Mouse (Mus musculus): ENCODE measurements around the gene Cep170b. TPM values are rescaled to one million over a fixed set of nuclear protein-coding genes. Genes with fewer than 3 reads are reported as not detected.

Gene Cep170b
- polyA plus RNA-seq, 1 experiment, result 102 TPM

DNA sequence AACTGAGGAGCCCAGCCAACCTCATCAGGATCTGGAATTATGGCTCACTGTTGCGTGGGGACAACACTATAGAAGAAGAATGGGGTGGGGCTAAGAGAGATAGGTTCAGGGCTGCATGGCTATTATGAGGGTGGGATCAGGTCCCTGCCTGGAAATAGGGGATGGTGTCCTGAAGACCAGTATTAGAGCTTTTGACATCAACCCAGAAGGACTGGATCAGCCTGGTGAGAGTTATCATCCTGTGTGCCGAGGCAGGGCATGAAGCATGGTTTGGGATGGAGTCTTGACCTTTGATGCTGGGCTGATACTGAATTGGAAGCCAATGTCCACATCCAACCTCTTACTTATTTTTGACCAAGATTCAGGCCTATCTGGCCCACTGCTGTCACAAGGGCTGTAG, 49.5 kb downstream of the Cep170b start:
- no peaks in the 10 kb centered on the region for H3K27me3 ChIP-seq (ENCODE audit: control insufficient read depth, insufficient read depth, low read length)
- no peaks in the 10 kb centered on the region for H3K4me1 ChIP-seq (ENCODE audit: control insufficient read depth, insufficient read depth, low read length)
- no peak for DNase-seq
- no peak overlapping the region for H3K27ac ChIP-seq (ENCODE audit: insufficient read depth, low read length)
- no peak overlapping the region for H3K4me3 ChIP-seq (replicated peaks; ENCODE audit: insufficient read depth, low read depth, low read length)
- TF ChIP-seq CTCF (IDR thresholded peaks at IDR 0.05; ENCODE audit: borderline replicate concordance, insufficient read depth, low read depth, low read length) (no peak), POLR2A (IDR thresholded peaks at IDR 0.05; ENCODE audit: borderline replicate concordance, insufficient read depth, low read length) (no peak)
- 85% methylated on average over 2 of the region's 2 CpGs for WGBS

DNA sequence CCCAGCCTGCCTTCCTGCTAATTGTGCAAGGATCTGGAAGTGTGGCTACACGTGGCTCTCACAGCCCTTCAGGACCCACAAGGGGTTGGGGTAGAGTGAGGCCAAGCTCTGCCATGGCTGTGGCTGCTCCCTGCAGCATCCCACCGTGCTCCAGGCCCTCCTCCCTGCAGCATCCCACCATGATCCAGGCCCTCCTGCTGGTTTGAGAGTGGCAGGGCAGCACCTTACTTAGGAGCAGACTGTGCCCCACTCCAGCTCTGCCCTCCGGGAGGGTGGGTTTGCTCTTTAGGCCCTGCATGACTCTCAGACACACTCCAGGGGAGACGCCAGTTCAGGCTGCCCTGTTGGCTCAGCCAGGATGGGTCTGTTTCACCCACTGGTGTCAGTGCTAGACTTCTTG, 50.1 kb downstream of the Cep170b start:
- 60% methylated on average over 4 of the region's 4 CpGs for WGBS
- no peaks in the 10 kb centered on the region for H3K4me1 ChIP-seq (ENCODE audit: control insufficient read depth, insufficient read depth, low read length)
- no peak overlapping the region for H3K27ac ChIP-seq (ENCODE audit: insufficient read depth, low read length)

DNA sequence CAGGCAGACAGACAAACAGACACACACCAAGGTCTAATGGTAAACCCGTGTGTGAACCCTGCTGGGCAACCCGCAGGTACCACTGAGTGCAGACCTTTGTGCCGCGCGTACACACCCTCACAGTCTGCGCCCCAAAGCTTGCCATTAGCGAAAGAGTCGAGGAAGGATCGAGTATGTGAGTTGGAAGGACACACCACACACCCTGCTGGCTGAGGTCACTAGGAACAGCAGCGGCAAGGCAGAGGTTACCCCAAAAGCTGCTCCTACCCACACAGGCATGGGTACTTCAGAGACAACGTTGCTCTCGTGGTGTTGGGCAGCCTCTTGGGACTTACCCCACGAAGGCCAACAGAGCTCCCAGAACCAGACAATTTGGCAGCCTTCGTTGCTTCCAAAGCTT, 52.1 kb downstream of the Cep170b start:
- TF ChIP-seq POLR2A (IDR thresholded peaks at IDR 0.05; ENCODE audit: borderline replicate concordance, insufficient read depth, low read length), result no peak
- TF ChIP-seq CTCF (IDR thresholded peaks at IDR 0.05; ENCODE audit: borderline replicate concordance, insufficient read depth, low read depth, low read length), result no peak
- no peak for DNase-seq
- Histone ChIP-seq H3K27me3 (ENCODE audit: control insufficient read depth, insufficient read depth, low read length) (no peaks in the 10 kb centered on the region), H3K4me3 (replicated peaks; ENCODE audit: insufficient read depth, low read depth, low read length) (no peak overlapping the region), H3K27ac (ENCODE audit: insufficient read depth, low read length) (no peak overlapping the region), H3K4me1 (ENCODE audit: control insufficient read depth, insufficient read depth, low read length) (no peaks in the 10 kb centered on the region)
- 80% methylated on average over 14 of the region's 14 CpGs for WGBS

More for the DNA sequence above, 50.1 kb downstream of the Cep170b start:
- no peak for DNase-seq
- H3K27me3 ChIP-seq (ENCODE audit: control insufficient read depth, insufficient read depth, low read length), result no peaks in the 10 kb centered on the region
- no peak overlapping the region for H3K4me3 ChIP-seq (replicated peaks; ENCODE audit: insufficient read depth, low read depth, low read length)
- no peak for TF ChIP-seq POLR2A (IDR thresholded peaks at IDR 0.05; ENCODE audit: borderline replicate concordance, insufficient read depth, low read length)
- TF ChIP-seq CTCF (IDR thresholded peaks at IDR 0.05; ENCODE audit: borderline replicate concordance, insufficient read depth, low read depth, low read length), result no peak

DNA sequence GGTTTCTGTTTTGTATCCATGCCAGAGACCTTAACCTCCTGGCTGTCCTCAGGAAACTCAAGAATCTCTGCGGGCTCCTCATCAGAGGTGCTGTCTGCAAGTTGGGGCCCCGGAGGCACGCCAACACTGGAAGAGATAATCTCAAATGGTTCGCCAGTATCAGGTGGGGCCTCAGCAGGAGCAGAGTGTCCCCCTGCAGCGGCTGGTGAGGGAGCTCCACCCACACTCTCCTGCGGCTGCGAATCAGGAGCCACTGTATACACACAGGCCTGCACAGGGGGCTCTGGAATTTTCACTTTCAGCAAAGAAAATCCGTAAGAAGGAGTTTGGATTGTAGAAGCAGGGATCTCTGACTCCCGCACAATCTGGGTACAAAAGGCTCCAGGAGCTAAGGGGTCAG, 53.1 kb downstream of the Cep170b start:
- Histone ChIP-seq H3K27ac (ENCODE audit: insufficient read depth, low read length) (no peak overlapping the region), H3K27me3 (ENCODE audit: control insufficient read depth, insufficient read depth, low read length) (no peaks in the 10 kb centered on the region), H3K4me1 (ENCODE audit: control insufficient read depth, insufficient read depth, low read length) (no peaks in the 10 kb centered on the region), H3K4me3 (replicated peaks; ENCODE audit: insufficient read depth, low read depth, low read length) (no peak overlapping the region)
- WGBS, result 51% methylated on average over 9 of the region's 9 CpGs
- DNase-seq, result no peak
- no peak for TF ChIP-seq CTCF (IDR thresholded peaks at IDR 0.05; ENCODE audit: borderline replicate concordance, insufficient read depth, low read depth, low read length)
- TF ChIP-seq POLR2A (IDR thresholded peaks at IDR 0.05; ENCODE audit: borderline replicate concordance, insufficient read depth, low read length), result no peak

DNA sequence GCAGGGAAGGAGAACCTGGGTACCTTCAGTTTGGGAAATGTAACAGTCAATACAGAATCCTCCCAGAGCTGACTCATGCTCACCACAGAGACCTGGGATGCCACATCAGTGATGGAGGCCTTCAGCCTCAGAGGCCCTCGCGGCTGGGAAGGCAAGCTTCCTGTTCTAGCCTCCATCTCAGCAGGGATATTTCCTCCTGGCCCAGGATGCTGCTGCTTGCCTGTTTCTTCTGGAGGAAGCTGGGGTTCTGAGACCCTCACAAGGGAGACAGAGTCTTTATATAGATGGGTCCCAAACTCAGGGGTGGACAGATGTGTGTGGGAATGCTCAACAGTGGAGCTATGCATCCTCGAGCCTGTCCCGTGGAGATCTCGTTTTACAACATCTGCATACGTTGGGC, 53.8 kb downstream of the Cep170b start:
- H3K4me1 ChIP-seq (ENCODE audit: control insufficient read depth, insufficient read depth, low read length), result no peaks in the 10 kb centered on the region
- no peak overlapping the region for H3K27ac ChIP-seq (ENCODE audit: insufficient read depth, low read length)
- no peak for DNase-seq
- no peaks in the 10 kb centered on the region for H3K27me3 ChIP-seq (ENCODE audit: control insufficient read depth, insufficient read depth, low read length)
- no peak overlapping the region for H3K4me3 ChIP-seq (replicated peaks; ENCODE audit: insufficient read depth, low read depth, low read length)
- no peak for TF ChIP-seq CTCF (IDR thresholded peaks at IDR 0.05; ENCODE audit: borderline replicate concordance, insufficient read depth, low read depth, low read length)
- TF ChIP-seq POLR2A (IDR thresholded peaks at IDR 0.05; ENCODE audit: borderline replicate concordance, insufficient read depth, low read length), result no peak
- 75% methylated on average over 6 of the region's 6 CpGs for WGBS

DNA sequence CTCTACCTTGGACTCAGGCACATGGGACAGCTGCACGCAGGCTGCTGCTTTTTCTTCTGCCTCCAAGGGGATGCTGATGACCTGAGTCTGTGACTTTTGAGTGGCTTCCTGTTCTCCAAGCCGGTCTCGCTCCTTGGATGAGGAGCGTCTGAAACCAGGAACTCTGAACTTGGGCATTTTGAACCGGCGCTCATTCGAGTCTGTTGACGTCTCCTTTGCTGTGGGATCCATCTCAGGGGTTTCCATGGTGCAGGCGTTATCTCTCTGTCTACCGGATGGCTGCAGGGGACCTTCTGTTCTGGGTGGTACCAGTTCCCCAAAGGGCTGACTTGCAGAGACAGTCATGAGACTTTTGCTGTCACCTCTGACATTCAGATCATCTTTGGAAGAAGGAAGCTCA, 54.2 kb downstream of the Cep170b start:
- Histone ChIP-seq H3K27me3 (ENCODE audit: control insufficient read depth, insufficient read depth, low read length) (no peaks in the 10 kb centered on the region), H3K4me3 (replicated peaks; ENCODE audit: insufficient read depth, low read depth, low read length) (no peak overlapping the region), H3K4me1 (ENCODE audit: control insufficient read depth, insufficient read depth, low read length) (no peaks in the 10 kb centered on the region), H3K27ac (ENCODE audit: insufficient read depth, low read length) (no peak overlapping the region)
- DNase-seq, result no peak
- TF ChIP-seq POLR2A (IDR thresholded peaks at IDR 0.05; ENCODE audit: borderline replicate concordance, insufficient read depth, low read length) (no peak), CTCF (IDR thresholded peaks at IDR 0.05; ENCODE audit: borderline replicate concordance, insufficient read depth, low read depth, low read length) (no peak)
- WGBS, result 94% methylated on average over 10 of the region's 10 CpGs

DNA sequence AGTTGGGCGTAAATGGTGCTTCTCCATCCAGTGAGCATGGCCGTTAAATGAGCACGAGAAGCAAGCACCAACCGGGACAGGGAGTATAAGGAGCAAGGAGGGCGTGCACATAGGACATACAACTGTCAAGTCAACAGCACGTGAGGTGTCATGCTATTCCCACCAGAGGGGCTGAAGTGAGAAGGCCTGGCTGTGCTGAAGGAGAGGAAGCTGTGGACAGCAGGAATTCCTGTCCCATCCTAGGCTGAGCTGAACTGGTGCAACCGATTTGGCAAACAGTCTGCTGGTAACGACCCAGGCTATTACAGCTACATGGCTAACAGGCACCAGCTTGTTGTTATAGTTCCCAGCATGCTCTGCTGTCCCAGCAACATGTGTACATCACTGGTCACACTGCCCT, 70.8 kb downstream of the Cep170b start:
- DNase-seq, result no peak

DNA sequence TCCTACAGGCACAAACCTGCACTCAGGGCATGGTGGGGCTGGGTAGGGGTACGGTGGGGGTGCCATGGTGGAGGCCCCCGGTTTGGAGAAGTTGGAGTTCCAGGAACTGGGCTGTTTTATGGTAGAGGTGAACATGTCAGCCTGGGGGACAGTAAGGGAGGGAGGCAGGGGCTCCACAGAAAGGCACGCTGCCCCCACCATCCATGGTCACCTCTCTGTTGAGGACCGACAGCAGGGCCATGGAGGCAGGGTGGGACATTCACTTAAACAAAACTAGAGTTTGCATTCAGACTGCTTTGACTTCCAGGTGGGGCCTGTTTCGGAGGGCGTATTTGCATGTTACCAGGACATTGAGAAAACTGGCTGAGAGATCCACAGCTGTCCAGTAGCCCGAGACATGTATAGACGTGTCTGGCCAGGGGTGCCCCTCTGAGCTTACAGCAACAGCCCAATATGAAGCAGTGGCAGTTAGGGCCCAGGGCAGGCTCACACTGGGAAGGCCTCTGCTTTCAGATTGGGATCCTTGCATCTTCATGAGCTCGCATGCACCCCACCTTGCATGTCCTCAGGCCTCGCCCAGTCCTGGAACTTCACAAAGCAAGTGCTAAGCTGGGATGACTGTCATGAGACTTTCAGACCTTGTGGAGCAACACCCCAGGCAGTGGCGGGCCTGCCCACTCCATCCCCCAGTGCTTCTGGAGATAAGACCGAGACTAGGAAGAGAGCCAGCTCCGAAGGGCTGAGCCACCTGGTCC, 73.5 kb downstream of the Cep170b start:
- 62% methylated on average over 13 of the region's 13 CpGs for WGBS
- H3K27ac ChIP-seq (ENCODE audit: insufficient read depth, low read length), result no peak overlapping the region
- TF ChIP-seq POLR2A (IDR thresholded peaks at IDR 0.05; ENCODE audit: borderline replicate concordance, insufficient read depth, low read length) (no peak), CTCF (IDR thresholded peaks at IDR 0.05; ENCODE audit: borderline replicate concordance, insufficient read depth, low read depth, low read length) (no peak)

More for the DNA sequence above, 70.8 kb downstream of the Cep170b start:
- 61% methylated on average over 8 of the region's 8 CpGs for WGBS
- no peak overlapping the region for H3K4me3 ChIP-seq (replicated peaks; ENCODE audit: insufficient read depth, low read depth, low read length)
- H3K4me1 ChIP-seq (ENCODE audit: control insufficient read depth, insufficient read depth, low read length), result peaks cover 4% of the 10 kb centered on the region
- TF ChIP-seq POLR2A (IDR thresholded peaks at IDR 0.05; ENCODE audit: borderline replicate concordance, insufficient read depth, low read length) (no peak), CTCF (IDR thresholded peaks at IDR 0.05; ENCODE audit: borderline replicate concordance, insufficient read depth, low read depth, low read length) (no peak)
- H3K27ac ChIP-seq (ENCODE audit: insufficient read depth, low read length), result no peak overlapping the region
- H3K27me3 ChIP-seq (ENCODE audit: control insufficient read depth, insufficient read depth, low read length), result no peaks in the 10 kb centered on the region

More for the DNA sequence above, 73.5 kb downstream of the Cep170b start:
- H3K27me3 ChIP-seq (ENCODE audit: control insufficient read depth, insufficient read depth, low read length), result no peaks in the 10 kb centered on the region
- no peak for DNase-seq
- no peak overlapping the region for H3K4me3 ChIP-seq (replicated peaks; ENCODE audit: insufficient read depth, low read depth, low read length)
- peaks cover 4% of the 10 kb centered on the region for H3K4me1 ChIP-seq (ENCODE audit: control insufficient read depth, insufficient read depth, low read length)

All from cerebellum, adult 2 months (tissue).